Mouse (Mus musculus): ENCODE measurements around the gene Slc38a3.

- no peak for TF ChIP-seq CTCF (IDR thresholded peaks at IDR 0.05; ENCODE audit: low read depth)
- no peak for TF ChIP-seq EP300 (IDR thresholded peaks at IDR 0.05; ENCODE audit: low read depth)
Measured at GRCm38 (mm10) chr9:107653474-107653873, 15.9 kb downstream of the Slc38a3 start.

All from liver, embryonic 14.5 days (tissue).